Mouse (Mus musculus) brain, embryonic 14.5 days (tissue): ENCODE results near the gene Lmo1.

ENCODE experiments used
- CTCF ChIP-seq: fragments of 200-500 bp; IDR thresholded peaks from 2 replicates; pipeline ENCODE4 v1.5.1; 2012; ENCODE audit warnings: inconsistent platforms, mild to moderate bottlenecking, moderate library complexity, borderline replicate concordance; ENCODE audit not compliant: insufficient read depth, insufficient read length; ENCODE audit errors: extremely low read depth
- POLR2A ChIP-seq: fragments of 200-500 bp; IDR thresholded peaks from 2 replicates; pipeline ENCODE4 v1.6.1; 2012; ENCODE audit warnings: mild to moderate bottlenecking, inconsistent platforms, borderline replicate concordance; ENCODE audit not compliant: poor library complexity, insufficient read depth, insufficient read length, severe bottlenecking; ENCODE audit errors: extremely low read depth

DNA sequence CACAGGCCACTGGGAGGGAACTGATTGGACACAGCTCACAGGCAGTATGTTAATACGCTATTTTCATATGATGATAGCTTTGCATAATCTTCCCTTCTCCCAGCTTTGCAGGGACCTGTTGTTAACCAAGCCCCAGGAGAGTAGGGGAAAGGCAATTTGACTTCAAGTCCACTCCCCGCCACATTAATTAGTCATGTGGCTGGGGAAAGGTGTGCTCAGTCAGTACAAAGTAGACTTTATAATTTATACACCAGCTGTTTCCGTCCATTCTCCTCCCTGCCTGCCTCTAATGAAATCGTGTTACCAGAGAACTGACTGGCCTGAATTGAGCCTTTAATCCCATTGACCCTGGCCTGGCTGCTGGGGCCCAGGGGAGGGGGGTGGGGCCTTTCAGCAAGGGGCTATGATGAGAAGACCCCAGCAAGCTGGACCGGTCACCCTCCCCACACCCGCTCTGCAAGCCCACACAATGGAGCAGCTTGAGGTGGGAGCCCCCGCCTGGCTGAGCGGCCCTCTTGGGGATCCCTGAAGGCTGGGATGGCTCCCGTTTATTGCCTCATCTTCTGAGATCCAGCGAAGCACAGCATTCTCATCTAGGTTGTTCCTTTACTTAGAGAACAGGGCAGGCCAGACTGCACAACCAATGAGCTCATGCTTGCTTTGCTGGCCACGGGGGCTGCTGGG is 21.5 kb upstream of the Lmo1 start:
- TF ChIP-seq CTCF: no peak
- TF ChIP-seq POLR2A: no peak
